Comparison of ENCODE assay signal across 26 mouse cellular contexts in genomic region chr2:127262480-127262879, GRCm38 (mm10). TPM values are rescaled to one million over a fixed set of nuclear protein-coding genes. Genes with fewer than 3 reads are reported as not detected.
"Had no signal": no experiment of that assay in that cellular context is flagged by ENCODE, and none has a peak within 500 bp of the region (broad histone marks: within the 10 kb centered on the region; RNA-seq: fewer than 3 reads in every experiment).

No protein-coding gene starts in this region.

- H3K4me1 ChIP-seq: embryonic facial prominence, embryonic 10.5 days; embryonic facial prominence, embryonic 12.5 days; embryonic facial prominence, embryonic 13.5 days; embryonic facial prominence, embryonic 15.5 days; forebrain, embryonic 12.5 days; forebrain, embryonic 13.5 days; forebrain, embryonic 15.5 days had no signal

- H3K27ac ChIP-seq: embryonic facial prominence, embryonic 10.5 days; embryonic facial prominence, embryonic 12.5 days; embryonic facial prominence, embryonic 13.5 days; embryonic facial prominence, embryonic 15.5 days; forebrain, embryonic 12.5 days; forebrain, embryonic 13.5 days; forebrain, embryonic 15.5 days; gastrocnemius, adult 2 months; heart, adult 2 months had no signal

- H3K27me3 ChIP-seq: embryonic facial prominence, embryonic 12.5 days; embryonic facial prominence, embryonic 13.5 days; embryonic facial prominence, embryonic 15.5 days; forebrain, embryonic 12.5 days; forebrain, embryonic 13.5 days; forebrain, embryonic 15.5 days had no signal

- H3K4me2 ChIP-seq: embryonic facial prominence, embryonic 12.5 days; embryonic facial prominence, embryonic 13.5 days; embryonic facial prominence, embryonic 15.5 days; forebrain, embryonic 12.5 days; forebrain, embryonic 13.5 days; forebrain, embryonic 15.5 days had no signal

- DNase-seq: cerebellum, adult 8-10 months; cerebellum, adult 9-10 months; cerebellum, adult 9-11 months; cerebellum, postnatal 10 days; cerebellum, postnatal 14 days; cerebellum, postnatal 25 days; cerebellum, postnatal 36 days; embryo, embryonic 11 days; forebrain, postnatal 0 days; gastrocnemius, adult 2 months; gastrocnemius, postnatal 10 days; gastrocnemius, postnatal 14 days; gastrocnemius, postnatal 25 days; gastrocnemius, postnatal 36 days; heart, adult 18-20 months; heart, adult 2 months had no signal

- H3K9me3 ChIP-seq: embryonic facial prominence, embryonic 10.5 days; embryonic facial prominence, embryonic 12.5 days; embryonic facial prominence, embryonic 13.5 days; embryonic facial prominence, embryonic 15.5 days; forebrain, embryonic 12.5 days; forebrain, embryonic 13.5 days; forebrain, embryonic 15.5 days had no signal

- H3K4me3 ChIP-seq: embryonic facial prominence, embryonic 10.5 days; embryonic facial prominence, embryonic 12.5 days; embryonic facial prominence, embryonic 13.5 days; embryonic facial prominence, embryonic 15.5 days; erythroblast, embryonic 14.5 days; forebrain, embryonic 12.5 days; forebrain, embryonic 13.5 days; forebrain, embryonic 15.5 days; gastrocnemius, adult 2 months; heart, adult 2 months had no signal

- ATAC-seq: forebrain, embryonic 13.5 days; forebrain, embryonic 14.5 days; forebrain, embryonic 15.5 days; forebrain, embryonic 16.5 days; forebrain, postnatal 0 days had no signal

- H3K9ac ChIP-seq: embryonic facial prominence, embryonic 12.5 days; embryonic facial prominence, embryonic 13.5 days; embryonic facial prominence, embryonic 15.5 days; forebrain, embryonic 12.5 days; forebrain, embryonic 13.5 days; forebrain, embryonic 15.5 days; forebrain, postnatal 0 days had no signal

RNA-seq across cellular contexts. Expression of gene 1810024B03Rik, which starts 54.4 kb away (rescaled TPM):
- polyA plus RNA-seq: erythroblast, embryonic 14.5 days had no signal
